ENCODE assay signal across 10 mouse cellular contexts in the genomic region with DNA sequence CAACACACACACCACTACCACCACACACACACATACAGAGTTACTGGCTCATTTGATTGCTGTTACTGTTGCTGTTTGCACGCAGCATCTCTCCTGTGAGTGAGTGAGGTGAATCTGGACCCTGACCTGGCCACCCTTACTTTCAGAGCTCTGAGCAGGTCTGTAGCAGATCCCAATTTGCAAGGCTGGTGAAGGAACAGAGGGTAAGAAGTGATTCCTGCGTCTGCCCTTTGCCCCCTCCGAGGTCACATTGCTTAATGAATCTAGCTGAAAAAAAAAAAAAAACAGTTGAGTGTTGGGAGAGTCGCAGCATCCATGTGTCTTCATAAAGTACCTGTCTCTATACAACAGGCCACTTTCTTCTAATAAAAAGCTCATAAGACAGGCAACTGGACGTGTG.
A peak's percentile ranks its signal among the peaks of the same experiment; 100 is the strongest.
DNase-seq lines count a peak whose midpoint lies in the region; ATAC-seq and TF ChIP-seq lines count a peak whose summit lies in the region.
"Had no signal": no experiment of that assay in that cellular context is flagged by ENCODE, and none has a peak within 500 bp of the region (broad histone marks: within the 10 kb centered on the region; RNA-seq: fewer than 3 reads in every experiment).

No protein-coding gene starts in this region.

- H3K4me3 ChIP-seq in heart, embryonic 16.5 days (ENCODE audit: low read length): no peak overlapping the region
- no peak overlapping the region for H3K4me3 ChIP-seq in embryonic facial prominence, embryonic 14.5 days (ENCODE audit: low read depth, low read length)
- H3K4me3 ChIP-seq in kidney, embryonic 15.5 days (replicated peaks): no peak overlapping the region
- no peak overlapping the region for H3K4me3 ChIP-seq in liver, postnatal 0 days (ENCODE audit: low read depth, low read length)
- H3K4me3 ChIP-seq: midbrain, embryonic 15.5 days had no signal

- no peak for DNase-seq in heart, postnatal 4 days
- DNase-seq in embryonic facial prominence, embryonic 14.5 days (ENCODE audit: low spot score): no peak
- DNase-seq in liver, postnatal 0 days: no peak
- DNase-seq in left cerebral cortex, postnatal 25 days (ENCODE audit: low spot score in 2 of 2): no peak
- DNase-seq in layer of hippocampus, adult 18-20 months (ENCODE audit: low spot score in 2 of 2): no peak
- DNase-seq: layer of hippocampus, adult 9-11 months had no signal

- peak overlapping the region; percentile 64 for H3K27ac ChIP-seq in heart, embryonic 16.5 days (ENCODE audit: low read length)
- H3K27ac ChIP-seq in embryonic facial prominence, embryonic 14.5 days (replicated peaks; ENCODE audit: low read depth, low read length): no peak overlapping the region; the same call in 1 of the 2 replicates
- H3K27ac ChIP-seq in kidney, embryonic 15.5 days: peak overlapping the region; percentile 89
- peak overlapping the region; percentile 94 for H3K27ac ChIP-seq in liver, postnatal 0 days (ENCODE audit: low read depth)
- H3K27ac ChIP-seq: midbrain, embryonic 15.5 days had no signal

- intact Hi-C loops in left cerebral cortex, postnatal 25 days (cut with DNase I): no loop called here

- H3K9ac ChIP-seq in heart, embryonic 16.5 days (ENCODE audit: low read length): no peak overlapping the region
- no peak overlapping the region for H3K9ac ChIP-seq in embryonic facial prominence, embryonic 14.5 days (ENCODE audit: low read depth, low read length)
- H3K9ac ChIP-seq in kidney, embryonic 15.5 days: no peak overlapping the region
- no peak overlapping the region for H3K9ac ChIP-seq in liver, postnatal 0 days (replicated peaks)
- H3K9ac ChIP-seq: midbrain, embryonic 15.5 days had no signal

- no peak for ATAC-seq in heart, embryonic 16.5 days (replicated peaks; ENCODE audit: extremely low read depth, insufficient read depth, low FRiP score)
- ATAC-seq in embryonic facial prominence, embryonic 14.5 days (ENCODE audit: low read depth): no peak
- ATAC-seq in kidney, embryonic 15.5 days (replicated peaks; ENCODE audit: low FRiP score): no peak
- ATAC-seq in liver, postnatal 0 days: peak; percentile 24; the same call in 1 of the 2 replicates
- ATAC-seq in cerebellum, adult (ENCODE audit: insufficient number of reproducible peaks, low FRiP score, low TSS enrichment): no peak

- no peaks in the 10 kb centered on the region for H3K36me3 ChIP-seq in heart, embryonic 16.5 days (ENCODE audit: control insufficient read depth, insufficient read depth)
- no peaks in the 10 kb centered on the region for H3K36me3 ChIP-seq in embryonic facial prominence, embryonic 14.5 days (ENCODE audit: control insufficient read depth, insufficient read depth, low read length)
- no peaks in the 10 kb centered on the region for H3K36me3 ChIP-seq in kidney, embryonic 15.5 days
- H3K36me3 ChIP-seq in liver, postnatal 0 days (replicated peaks; ENCODE audit: insufficient read depth, low read length): no peaks in the 10 kb centered on the region
- H3K36me3 ChIP-seq: midbrain, embryonic 15.5 days had no signal

- TF ChIP-seq CTCF in liver, postnatal 0 days (IDR thresholded peaks at IDR 0.05; ENCODE audit: low read depth): no peak

- no peaks in the 10 kb centered on the region for H3K27me3 ChIP-seq in heart, embryonic 16.5 days (ENCODE audit: control insufficient read depth, insufficient read depth, low read length)
- H3K27me3 ChIP-seq in embryonic facial prominence, embryonic 14.5 days (replicated peaks; ENCODE audit: control insufficient read depth, insufficient read depth, low read length): no peaks in the 10 kb centered on the region
- no peaks in the 10 kb centered on the region for H3K27me3 ChIP-seq in kidney, embryonic 15.5 days
- H3K27me3 ChIP-seq in liver, postnatal 0 days (ENCODE audit: insufficient read depth, low read length): no peaks in the 10 kb centered on the region
- H3K27me3 ChIP-seq: midbrain, embryonic 15.5 days had no signal

- TF ChIP-seq EP300 in liver, postnatal 0 days (IDR thresholded peaks at IDR 0.05; ENCODE audit: low read depth): no peak

- WGBS in heart, embryonic 16.5 days: 55% methylated on average over 5 of the region's 5 CpGs
- WGBS in embryonic facial prominence, embryonic 14.5 days: 32% methylated on average over 5 of the region's 5 CpGs
- WGBS in kidney, embryonic 15.5 days: 17% methylated on average over 5 of the region's 5 CpGs
- WGBS in liver, postnatal 0 days (ENCODE audit: insufficient replicate concordance): 58% methylated on average over 5 of the region's 5 CpGs

- H3K4me2 ChIP-seq in heart, embryonic 16.5 days (ENCODE audit: low read depth, low read length): no peak overlapping the region
- H3K4me2 ChIP-seq in embryonic facial prominence, embryonic 14.5 days (ENCODE audit: low read depth, low read length): 0 out of 2 replicates have a peak overlapping the region, but pooled peaks have one; percentile 19
- peak overlapping the region; percentile 48 for H3K4me2 ChIP-seq in kidney, embryonic 15.5 days
- H3K4me2 ChIP-seq in liver, postnatal 0 days (ENCODE audit: low read depth, low read length): peak overlapping the region; percentile 47; the same call in 1 of the 2 replicates

- peaks cover 34% of the 10 kb centered on the region for H3K4me1 ChIP-seq in heart, embryonic 16.5 days (ENCODE audit: control insufficient read depth, insufficient read depth, low read length)
- peaks cover 18% of the 10 kb centered on the region for H3K4me1 ChIP-seq in embryonic facial prominence, embryonic 14.5 days (ENCODE audit: control insufficient read depth, insufficient read depth, low read length)
- H3K4me1 ChIP-seq in kidney, embryonic 15.5 days: peaks cover 70% of the 10 kb centered on the region
- peaks cover 25% of the 10 kb centered on the region for H3K4me1 ChIP-seq in liver, postnatal 0 days (ENCODE audit: insufficient read depth)

- no peaks in the 10 kb centered on the region for H3K9me3 ChIP-seq in heart, embryonic 16.5 days (replicated peaks; ENCODE audit: control insufficient read depth, low read length)
- H3K9me3 ChIP-seq in embryonic facial prominence, embryonic 14.5 days (ENCODE audit: control insufficient read depth, low read length): no peaks in the 10 kb centered on the region
- H3K9me3 ChIP-seq in kidney, embryonic 15.5 days (replicated peaks): no peaks in the 10 kb centered on the region
- no peaks in the 10 kb centered on the region for H3K9me3 ChIP-seq in liver, postnatal 0 days (ENCODE audit: low read length)
- H3K9me3 ChIP-seq: midbrain, embryonic 15.5 days had no signal
